Mouse (Mus musculus): ENCODE data around the gene Upk2.

- peak; percentile 99 for TF ChIP-seq CTCF (IDR thresholded peaks at IDR 0.05; ENCODE audit: low read depth, low read length)
- TF ChIP-seq POLR2A (IDR thresholded peaks at IDR 0.05; ENCODE audit: extremely low read depth, insufficient read depth, low read length) = no peak
These were observed 465 bp downstream of the Upk2 start for GRCm38 (mm10) chr9:44454132-44454890.

Measured in liver, adult 2 months (tissue).